Mouse (Mus musculus): ENCODE measurements around the gene Fam168a.
A peak's percentile ranks its signal among the peaks of the same experiment; 100 is the strongest.

Gene Fam168a

GRCm38 (mm10) chr7:100866675-100867074 lies 160.2 kb downstream of the Fam168a start:
- DNase-seq (ENCODE audit: low spot score in 2 of 2), result peak; percentile 75 to 86

DNA sequence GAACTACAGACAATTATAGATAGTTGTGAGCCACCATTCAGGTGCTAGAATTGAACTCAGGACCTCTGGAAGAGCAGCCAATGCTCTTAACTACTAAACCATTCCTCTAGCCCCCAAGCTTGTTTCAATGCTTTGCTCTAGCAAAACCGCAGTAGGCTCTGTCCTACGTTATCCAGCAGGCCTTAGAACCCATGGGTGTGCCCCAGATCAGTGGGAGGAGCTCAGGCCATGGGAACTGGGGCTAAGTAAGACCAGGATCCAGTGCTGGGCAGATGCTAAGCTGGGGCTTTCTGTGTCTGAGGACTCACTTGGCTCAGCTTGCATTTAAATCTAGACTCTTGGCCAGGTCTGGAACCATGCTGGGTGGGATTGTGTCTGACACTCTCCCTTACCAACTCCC lies 161.1 kb downstream of the Fam168a start:
- no peak for DNase-seq (ENCODE audit: low spot score in 2 of 2)

DNA sequence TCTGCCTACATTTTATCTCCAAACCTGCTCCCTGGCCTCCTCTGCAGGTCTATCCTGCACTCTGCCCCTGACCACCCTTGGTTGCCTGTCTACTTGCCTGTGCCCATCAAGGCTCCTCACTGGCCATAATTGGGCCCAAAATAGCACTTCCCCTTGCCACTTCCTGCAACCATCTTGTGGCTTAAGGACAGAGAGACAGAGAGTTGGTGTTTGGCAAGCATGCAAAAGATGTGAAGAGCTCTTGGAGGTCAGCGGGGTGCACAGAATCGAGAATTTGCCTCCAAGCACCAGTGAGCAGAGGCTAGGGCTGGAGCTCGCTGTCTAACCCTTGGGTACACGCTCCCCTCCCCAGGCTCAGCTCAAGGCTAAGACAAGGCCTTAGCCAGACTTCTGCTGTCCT lies 162.1 kb downstream of the Fam168a start:
- no peak for DNase-seq (ENCODE audit: low spot score in 2 of 2)

GRCm38 (mm10) chr7:100869877-100870629 lies 163.6 kb downstream of the Fam168a start:
- DNase-seq (ENCODE audit: low spot score in 2 of 2), result no peak

DNA sequence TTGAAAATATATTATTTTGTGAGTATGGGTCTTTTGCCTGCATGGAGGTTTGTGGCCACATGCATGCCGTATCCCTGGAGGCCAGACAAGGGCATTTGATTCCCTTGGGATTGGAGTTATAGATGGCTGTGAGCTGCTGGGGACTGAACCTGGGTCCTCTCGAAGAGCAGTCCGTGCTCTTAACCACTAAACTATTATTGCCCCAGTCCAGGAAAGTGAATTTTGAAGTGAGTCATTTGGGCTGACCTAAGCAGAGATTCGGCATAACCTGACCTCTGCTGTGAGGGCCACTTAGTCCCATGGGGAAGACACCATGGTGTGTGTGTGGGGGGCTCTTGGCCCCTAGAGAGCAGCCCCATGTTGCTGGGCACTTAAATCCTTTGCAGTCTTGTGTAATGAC lies 164.9 kb downstream of the Fam168a start:
- no peak for DNase-seq (ENCODE audit: low spot score in 2 of 2)

DNA sequence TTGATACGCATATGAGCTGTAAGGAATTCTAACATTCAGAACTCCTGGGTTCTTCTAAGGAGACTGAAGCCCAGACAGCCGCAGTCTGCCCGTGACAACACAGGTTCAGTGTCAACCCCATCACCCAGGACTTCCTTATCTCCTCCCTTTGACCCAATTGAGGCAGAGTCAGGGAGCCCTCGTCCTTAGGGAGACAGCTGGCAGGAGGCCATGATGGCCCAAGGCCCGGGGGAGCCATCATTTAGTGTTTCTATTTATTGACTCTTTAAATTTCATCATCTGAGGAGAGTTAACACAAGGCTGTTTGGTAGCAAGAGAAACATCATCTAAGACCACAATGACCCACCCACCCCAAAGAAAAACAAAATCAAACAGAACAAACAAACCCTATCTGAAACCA lies 165.5 kb downstream of the Fam168a start:
- DNase-seq (ENCODE audit: low spot score in 2 of 2), result no peak

GRCm38 (mm10) chr7:100873197-100873596 lies 166.8 kb downstream of the Fam168a start:
- no peak for DNase-seq (ENCODE audit: low spot score in 2 of 2)

- DNase-seq (ENCODE audit: low spot score in 2 of 2), result no peak
Measured at GRCm38 (mm10) chr7:100875822-100876221, 169.4 kb downstream of the Fam168a start.

DNA sequence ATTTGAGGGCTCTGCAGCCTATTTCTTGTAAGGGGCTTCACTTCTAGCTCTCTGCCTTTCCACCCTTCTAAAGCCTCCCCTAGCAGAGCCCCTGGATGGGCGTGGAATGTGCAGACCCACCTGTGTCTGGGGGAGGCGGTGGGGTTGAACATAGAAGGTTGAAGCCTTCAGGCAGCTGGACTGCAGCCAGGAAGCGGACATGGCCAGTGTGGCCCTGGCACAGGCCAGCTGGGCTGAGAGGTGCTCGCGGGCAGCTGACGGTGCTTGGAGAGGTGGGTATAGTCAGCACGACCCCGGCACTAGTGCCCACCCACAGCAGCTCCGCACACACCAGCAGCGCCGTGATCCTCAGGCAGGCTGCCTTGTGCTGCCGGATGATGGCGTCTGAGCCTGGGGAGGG lies 169.9 kb downstream of the Fam168a start:
- DNase-seq (ENCODE audit: low spot score in 2 of 2), result no peak

DNA sequence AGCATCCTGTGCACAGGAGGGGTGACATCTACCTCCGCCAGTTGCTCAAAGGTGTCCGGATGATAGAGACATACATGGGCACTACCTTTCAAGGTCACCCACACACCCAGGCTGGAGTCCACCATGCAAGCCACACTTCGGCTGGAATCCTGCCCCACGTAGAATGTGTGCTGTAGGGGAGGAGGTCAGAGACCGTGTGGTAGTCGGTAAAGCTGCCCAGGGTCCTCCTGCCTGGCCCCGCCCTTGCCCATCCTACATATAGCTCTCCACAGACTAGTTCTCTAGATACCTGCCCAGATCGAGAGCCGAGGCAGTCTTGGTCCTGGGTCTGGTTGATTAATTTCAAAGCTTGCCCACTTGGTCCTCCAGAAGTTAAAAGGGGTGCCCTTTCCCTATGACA lies 170.3 kb downstream of the Fam168a start:
- no peak for DNase-seq (ENCODE audit: low spot score in 2 of 2)

- DNase-seq (ENCODE audit: low spot score in 2 of 2), result no peak
Measured at GRCm38 (mm10) chr7:100879595-100879994, 173.2 kb downstream of the Fam168a start.

DNA sequence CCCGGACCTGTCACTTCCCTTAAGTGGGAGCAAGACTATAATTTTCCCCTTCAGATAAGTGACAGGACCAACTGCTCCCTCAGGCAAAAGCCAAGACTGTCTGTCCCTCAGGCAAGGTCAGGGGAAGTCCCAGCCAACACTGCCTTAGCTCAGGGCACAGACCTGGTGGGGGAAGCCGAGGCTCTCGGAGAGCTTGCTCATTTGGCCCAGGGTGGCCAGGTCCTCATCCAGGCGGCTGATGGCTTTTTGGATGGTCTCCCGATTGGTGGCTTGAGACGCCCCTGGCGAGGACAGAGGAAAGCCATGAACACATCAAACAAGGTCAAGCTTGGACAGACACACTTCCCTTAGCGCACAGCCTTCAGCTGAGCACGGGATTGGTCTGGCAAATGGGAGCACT lies 175.1 kb downstream of the Fam168a start:
- no peak for DNase-seq (ENCODE audit: low spot score in 2 of 2)

DNA sequence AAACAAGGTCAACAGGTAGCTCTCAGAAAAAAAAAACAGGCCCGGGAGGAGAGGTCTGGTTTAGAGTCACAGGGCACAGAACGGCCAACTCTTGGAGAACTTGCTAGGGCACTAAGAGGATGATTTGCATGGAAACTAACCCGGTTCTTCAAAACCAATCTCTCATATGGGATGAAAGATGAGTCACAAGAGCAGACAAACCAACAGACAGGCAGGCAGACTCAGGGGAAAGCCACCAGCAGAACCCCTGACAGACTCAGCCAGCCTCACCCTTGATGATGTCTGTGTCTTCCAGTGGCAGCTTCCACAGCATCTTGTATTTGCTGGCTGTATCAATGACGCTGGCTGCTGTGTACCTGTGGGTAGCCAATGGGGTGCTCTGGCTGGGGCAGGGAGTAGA lies 175.5 kb downstream of the Fam168a start:
- DNase-seq (ENCODE audit: low spot score in 2 of 2), result no peak

DNA sequence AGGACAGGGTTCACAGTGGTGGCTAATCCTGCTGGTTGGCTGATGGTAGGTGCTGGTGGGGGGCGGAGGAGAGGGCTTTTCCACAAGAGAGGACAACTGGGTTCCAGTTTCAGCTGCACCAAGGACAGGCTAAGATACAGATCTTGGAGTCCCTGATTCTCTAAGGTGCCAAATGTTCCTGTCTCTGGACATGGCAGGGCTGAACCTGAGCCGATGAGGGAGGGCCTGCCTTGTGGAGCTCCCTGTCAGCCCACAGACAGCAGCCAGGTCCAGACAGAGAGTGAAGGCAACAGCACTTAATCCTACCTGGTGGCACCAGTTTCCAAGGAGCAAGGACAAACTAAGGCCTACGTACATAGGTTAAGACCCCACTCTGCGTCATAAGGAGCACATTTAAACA lies 178.0 kb downstream of the Fam168a start:
- DNase-seq (ENCODE audit: low spot score in 2 of 2), result no peak

DNA sequence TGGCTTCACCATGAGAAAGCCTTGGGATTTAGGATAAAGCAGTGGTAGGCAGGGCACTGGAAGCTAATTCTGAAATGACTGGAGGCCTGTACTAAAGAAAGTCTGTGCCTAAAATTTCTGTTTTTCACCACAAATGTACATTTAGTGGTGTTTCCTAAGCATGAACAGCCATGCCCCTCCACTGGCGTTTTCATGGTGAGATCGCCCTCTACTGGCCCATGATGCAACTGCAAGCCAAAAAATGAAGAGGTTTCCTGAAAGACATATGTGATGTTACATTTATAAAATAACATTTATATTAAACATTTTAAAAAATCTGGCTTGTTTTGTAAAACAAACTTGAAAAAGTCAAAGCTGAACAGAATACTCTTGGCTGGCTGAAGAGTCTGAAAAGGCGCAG lies 180.1 kb downstream of the Fam168a start:
- DNase-seq (ENCODE audit: low spot score in 2 of 2), result peak; percentile 66 to 69
